Mouse (Mus musculus): ENCODE measurements at regions not wholly inside any gene's neighbourhood (a gene's known extent, or its start where the extent isn't known, plus 50 kb on each side); places are given as distances from the start of the nearest gene placed in this dataset.

- peak overlapping the region; percentile 12; the same call in 1 of the 2 replicates for H3K27ac ChIP-seq (replicated peaks)
- peak; percentile 42 for ATAC-seq (ENCODE audit: low FRiP score, low read depth)
Measured at GRCm38 (mm10) chr10:14333344-14333743, 212.1 kb downstream of the Adgrg6 start.

GRCm38 (mm10) chr10:14332688-14333117 lies 212.8 kb downstream of the Adgrg6 start:
- 0 out of 2 replicates have a peak overlapping the region, but pooled peaks have one; percentile 13 for H3K4me2 ChIP-seq
- H3K4me3 ChIP-seq: no peak overlapping the region
- ATAC-seq (ENCODE audit: low FRiP score, low read depth): peak; percentile 95
- H3K27ac ChIP-seq (replicated peaks): peak overlapping the region; percentile 12
- WGBS: 27% methylated on average over 4 of the region's 4 CpGs
- H3K9ac ChIP-seq: no peak overlapping the region
- peaks cover 16% of the 10 kb centered on the region for H3K4me1 ChIP-seq (replicated peaks)
- H3K27me3 ChIP-seq: no peaks in the 10 kb centered on the region
- no peaks in the 10 kb centered on the region for H3K36me3 ChIP-seq
- H3K9me3 ChIP-seq: no peaks in the 10 kb centered on the region

More at GRCm38 (mm10) chr10:14333344-14333743, 212.1 kb downstream of the Adgrg6 start:
- Histone ChIP-seq H3K9me3 (no peaks in the 10 kb centered on the region), H3K27me3 (no peaks in the 10 kb centered on the region), H3K4me2 (no peak overlapping the region), H3K4me1 (replicated peaks) (peaks cover 16% of the 10 kb centered on the region), H3K4me3 (no peak overlapping the region), H3K36me3 (no peaks in the 10 kb centered on the region), H3K9ac (no peak overlapping the region)
- WGBS: 29% methylated on average over 4 of the region's 4 CpGs

- Histone ChIP-seq H3K27me3 (no peaks in the 10 kb centered on the region), H3K9me3 (no peaks in the 10 kb centered on the region), H3K4me1 (replicated peaks) (peaks cover 16% of the 10 kb centered on the region), H3K36me3 (no peaks in the 10 kb centered on the region), H3K9ac (no peak overlapping the region), H3K4me3 (no peak overlapping the region), H3K27ac (replicated peaks) (no peak overlapping the region), H3K4me2 (no peak overlapping the region)
- 80% methylated on average over 2 of the region's 2 CpGs for WGBS
- ATAC-seq (ENCODE audit: low FRiP score, low read depth): no peak
Measured at GRCm38 (mm10) chr10:14328846-14329245, 216.6 kb downstream of the Adgrg6 start.

GRCm38 (mm10) chr10:14326229-14326628 lies 219.2 kb downstream of the Adgrg6 start:
- no peak overlapping the region for H3K4me2 ChIP-seq
- no peak overlapping the region for H3K4me3 ChIP-seq
- no peaks in the 10 kb centered on the region for H3K4me1 ChIP-seq (replicated peaks)
- H3K9me3 ChIP-seq: no peaks in the 10 kb centered on the region
- no peak overlapping the region for H3K27ac ChIP-seq (replicated peaks)
- H3K27me3 ChIP-seq: no peaks in the 10 kb centered on the region
- no peak for ATAC-seq (ENCODE audit: low FRiP score, low read depth)
- H3K9ac ChIP-seq: no peak overlapping the region
- no peaks in the 10 kb centered on the region for H3K36me3 ChIP-seq
- WGBS: 92% methylated on average over 6 of the region's 6 CpGs

GRCm38 (mm10) chr10:14321503-14321902 lies 224.0 kb downstream of the Adgrg6 start:
- no peak overlapping the region for H3K4me3 ChIP-seq
- no peaks in the 10 kb centered on the region for H3K4me1 ChIP-seq (replicated peaks)
- ATAC-seq (ENCODE audit: low FRiP score, low read depth): peak; percentile 48; the same call in 1 of the 2 replicates
- H3K4me2 ChIP-seq: no peak overlapping the region
- H3K36me3 ChIP-seq: no peaks in the 10 kb centered on the region
- H3K9ac ChIP-seq: no peak overlapping the region
- 8% methylated on average over 4 of the region's 4 CpGs for WGBS
- no peaks in the 10 kb centered on the region for H3K9me3 ChIP-seq
- H3K27ac ChIP-seq (replicated peaks): no peak overlapping the region
- H3K27me3 ChIP-seq: no peaks in the 10 kb centered on the region

- H3K9ac ChIP-seq: no peak overlapping the region
- no peak overlapping the region for H3K4me2 ChIP-seq
- WGBS: 85% methylated on average over 7 of the region's 7 CpGs
- no peaks in the 10 kb centered on the region for H3K36me3 ChIP-seq
- H3K4me3 ChIP-seq: no peak overlapping the region
- no peaks in the 10 kb centered on the region for H3K27me3 ChIP-seq
- no peak overlapping the region for H3K27ac ChIP-seq (replicated peaks)
- no peaks in the 10 kb centered on the region for H3K9me3 ChIP-seq
- H3K4me1 ChIP-seq (replicated peaks): no peaks in the 10 kb centered on the region
- no peak for ATAC-seq (ENCODE audit: low FRiP score, low read depth)
Measured at GRCm38 (mm10) chr10:14315232-14315631, 230.2 kb downstream of the Adgrg6 start.

GRCm38 (mm10) chr10:14314607-14315006 lies 230.9 kb downstream of the Adgrg6 start:
- WGBS: 63% methylated on average over 4 of the region's 4 CpGs
- Histone ChIP-seq H3K27ac (replicated peaks) (no peak overlapping the region), H3K36me3 (no peaks in the 10 kb centered on the region), H3K4me2 (no peak overlapping the region), H3K4me3 (no peak overlapping the region), H3K4me1 (replicated peaks) (no peaks in the 10 kb centered on the region), H3K9ac (no peak overlapping the region), H3K9me3 (no peaks in the 10 kb centered on the region), H3K27me3 (no peaks in the 10 kb centered on the region)
- ATAC-seq (ENCODE audit: low FRiP score, low read depth): no peak

- ATAC-seq (ENCODE audit: low FRiP score, low read depth): no peak
- no peak overlapping the region for H3K9ac ChIP-seq
- H3K4me3 ChIP-seq: no peak overlapping the region
- WGBS: 87% methylated on average over 10 of the region's 10 CpGs
- no peaks in the 10 kb centered on the region for H3K27me3 ChIP-seq
- no peaks in the 10 kb centered on the region for H3K4me1 ChIP-seq (replicated peaks)
- no peaks in the 10 kb centered on the region for H3K36me3 ChIP-seq
- H3K9me3 ChIP-seq: no peaks in the 10 kb centered on the region
- no peak overlapping the region for H3K27ac ChIP-seq (replicated peaks)
- no peak overlapping the region for H3K4me2 ChIP-seq
Measured at GRCm38 (mm10) chr10:14314004-14314581, 231.4 kb downstream of the Adgrg6 start.

- no peak overlapping the region for H3K27ac ChIP-seq (replicated peaks)
- H3K9me3 ChIP-seq: no peaks in the 10 kb centered on the region
- H3K4me3 ChIP-seq: no peak overlapping the region
- no peaks in the 10 kb centered on the region for H3K36me3 ChIP-seq
- no peaks in the 10 kb centered on the region for H3K4me1 ChIP-seq (replicated peaks)
- WGBS: 93% methylated on average over 4 of the region's 4 CpGs
- no peak for ATAC-seq (ENCODE audit: low FRiP score, low read depth)
- H3K4me2 ChIP-seq: no peak overlapping the region
- H3K9ac ChIP-seq: no peak overlapping the region
- H3K27me3 ChIP-seq: no peaks in the 10 kb centered on the region
Measured at GRCm38 (mm10) chr10:14312959-14313358, 232.5 kb downstream of the Adgrg6 start.

- H3K36me3 ChIP-seq: no peaks in the 10 kb centered on the region
- no peaks in the 10 kb centered on the region for H3K9me3 ChIP-seq
- no peaks in the 10 kb centered on the region for H3K4me1 ChIP-seq (replicated peaks)
- no peaks in the 10 kb centered on the region for H3K27me3 ChIP-seq
- ATAC-seq (ENCODE audit: low FRiP score, low read depth): no peak
- no peak overlapping the region for H3K4me3 ChIP-seq
- no peak overlapping the region for H3K4me2 ChIP-seq
- H3K27ac ChIP-seq (replicated peaks): no peak overlapping the region
- WGBS: 81% methylated on average over 3 of the region's 3 CpGs
- H3K9ac ChIP-seq: no peak overlapping the region
Measured at GRCm38 (mm10) chr10:14311962-14312361, 233.5 kb downstream of the Adgrg6 start.

- Histone ChIP-seq H3K9me3 (no peaks in the 10 kb centered on the region), H3K27me3 (no peaks in the 10 kb centered on the region), H3K27ac (replicated peaks) (no peak overlapping the region), H3K9ac (no peak overlapping the region), H3K4me3 (no peak overlapping the region), H3K4me2 (no peak overlapping the region), H3K36me3 (no peaks in the 10 kb centered on the region), H3K4me1 (replicated peaks) (no peaks in the 10 kb centered on the region)
- no peak for ATAC-seq (ENCODE audit: low FRiP score, low read depth)
- 65% methylated on average over 3 of the region's 3 CpGs for WGBS
Measured at GRCm38 (mm10) chr10:14306811-14307210, 238.6 kb downstream of the Adgrg6 start.

- Histone ChIP-seq H3K27me3 (no peaks in the 10 kb centered on the region), H3K4me1 (replicated peaks) (no peaks in the 10 kb centered on the region), H3K27ac (replicated peaks) (no peak overlapping the region), H3K4me3 (no peak overlapping the region), H3K4me2 (no peak overlapping the region), H3K9me3 (no peaks in the 10 kb centered on the region), H3K36me3 (no peaks in the 10 kb centered on the region), H3K9ac (no peak overlapping the region)
- ATAC-seq (ENCODE audit: low FRiP score, low read depth): no peak
Measured at GRCm38 (mm10) chr10:14303476-14303875, 242.0 kb downstream of the Adgrg6 start.

- no peaks in the 10 kb centered on the region for H3K36me3 ChIP-seq
- no peaks in the 10 kb centered on the region for H3K4me1 ChIP-seq (replicated peaks)
- H3K9ac ChIP-seq: no peak overlapping the region
- H3K4me3 ChIP-seq: no peak overlapping the region
- no peak overlapping the region for H3K4me2 ChIP-seq
- no peak overlapping the region for H3K27ac ChIP-seq (replicated peaks)
- no peak for ATAC-seq (ENCODE audit: low FRiP score, low read depth)
- H3K27me3 ChIP-seq: no peaks in the 10 kb centered on the region
- 86% methylated on average over 4 of the region's 4 CpGs for WGBS
- H3K9me3 ChIP-seq: no peaks in the 10 kb centered on the region
Measured at GRCm38 (mm10) chr10:14296147-14296546, 249.3 kb downstream of the Adgrg6 start.

Data from hindbrain, embryonic 15.5 days (tissue).